Mouse (Mus musculus) CH12.LX (cell line): ENCODE data around the gene Mrps14. TPM values are rescaled to one million over a fixed set of nuclear protein-coding genes. Genes with fewer than 3 reads are reported as not detected.

Experiments used
- DNase-seq: peaks from one replicate; pipeline ENCODE4 v3.0.0-alpha.2; 2013; ENCODE audit errors: extremely low read depth
- H3K27ac ChIP-seq: 2 replicates; pipeline ENCODE4 v1.5.1; 2012; ENCODE audit warnings: low read depth, mild to moderate bottlenecking, control low read depth, moderate library complexity; ENCODE audit not compliant: insufficient read depth
- H3K27me3 ChIP-seq: replicated peaks from 2 replicates; pipeline ENCODE3; 2012; ENCODE audit warnings: inconsistent platforms
- H3K36me3 ChIP-seq, 2 experiments: replicated peaks in 1 of 2; 2 replicates each; pipeline versions ENCODE3 to v1.6.1; 2012; ENCODE audit warnings: inconsistent platforms in 1 of 2, low read length in 1 of 2, mild to moderate bottlenecking in 1 of 2, mixed read lengths in 1 of 2, moderate library complexity in 1 of 2; ENCODE audit not compliant: control insufficient read depth in 1 of 2, insufficient read depth in 1 of 2
- H3K4me1 ChIP-seq, 2 experiments: 2 replicates each; pipeline ENCODE4 v1.6.1; 2012; ENCODE audit warnings: inconsistent platforms in 1 of 2, moderate library complexity in 1 of 2; ENCODE audit not compliant: insufficient read depth in 2 of 2, control insufficient read depth in 1 of 2
- H3K4me2 ChIP-seq: 2 replicates; pipeline ENCODE4 v1.6.1; 2012; ENCODE audit warnings: low read depth, mild to moderate bottlenecking, control low read depth; ENCODE audit not compliant: poor library complexity, insufficient read depth, severe bottlenecking
- H3K4me3 ChIP-seq, 3 experiments: fragments of 150-350 bp in 1 of 3; sonication (generic) in 1 of 3; replicated peaks in 1 of 3; 2 replicates each; pipeline versions ENCODE3 to v1.5.1; 2011 to 2012; ENCODE audit warnings: low read depth in 2 of 3, low read length in 2 of 3, mild to moderate bottlenecking in 2 of 3, moderate library complexity in 2 of 3, control low read depth in 1 of 3, improper control_type of control experiment in 1 of 3, inconsistent platforms in 1 of 3, mixed read lengths in 1 of 3; ENCODE audit not compliant: poor library complexity in 1 of 3
- H3K79me2 ChIP-seq: replicated peaks from 2 replicates; pipeline ENCODE4 v1.6.1; 2012; ENCODE audit warnings: mild to moderate bottlenecking, moderate library complexity; ENCODE audit not compliant: control insufficient read depth, poor library complexity, insufficient read depth, severe bottlenecking; ENCODE audit errors: extremely low read depth
- H3K9ac ChIP-seq: 2 replicates; pipeline ENCODE4 v1.6.1; 2012; ENCODE audit warnings: low read depth, mild to moderate bottlenecking, control low read depth, moderate library complexity; ENCODE audit not compliant: insufficient read depth
- H3K9me3 ChIP-seq: replicated peaks from 2 replicates; pipeline ENCODE3; 2012; ENCODE audit warnings: low read length, inconsistent platforms, mixed read lengths
- BHLHE40 ChIP-seq: IDR thresholded peaks from 2 replicates; pipeline ENCODE4 v1.6.1; 2011; ENCODE audit warnings: mild to moderate bottlenecking, low read depth, low read length, improper control_type of control experiment
- CHD2 ChIP-seq: IDR thresholded peaks from 2 replicates; pipeline ENCODE4 v1.6.1; 2011; ENCODE audit warnings: low read length, improper control_type of control experiment
- CTCF ChIP-seq, 2 experiments: IDR thresholded peaks in 1 of 2; conservative IDR thresholded peaks in 1 of 2; 2 replicates each; pipeline ENCODE4 v1.5.1; 2011 to 2012; ENCODE audit warnings: low read depth in 2 of 2, low read length in 2 of 2, improper control_type of control experiment in 1 of 2, inconsistent platforms in 1 of 2, mild to moderate bottlenecking in 1 of 2, moderate library complexity in 1 of 2
- E2F4 ChIP-seq: IDR thresholded peaks from 2 replicates; pipeline ENCODE4 v1.6.1; 2011; ENCODE audit warnings: low read depth, low read length, improper control_type of control experiment; ENCODE audit not compliant: insufficient replicate concordance
- EP300 ChIP-seq: IDR thresholded peaks from 2 replicates; pipeline ENCODE4 v1.6.1; 2011; ENCODE audit warnings: low read length, improper control_type of control experiment
- ETS1 ChIP-seq: conservative IDR thresholded peaks from 2 replicates; pipeline ENCODE4 v1.6.1; 2012; ENCODE audit warnings: low read depth, mild to moderate bottlenecking, inconsistent platforms, low read length, improper control_type of control experiment, moderate library complexity
- GABPA ChIP-seq: IDR thresholded peaks from 2 replicates; pipeline ENCODE4 v1.6.1; 2012; ENCODE audit warnings: low read depth, low read length, improper control_type of control experiment, inconsistent platforms; ENCODE audit not compliant: insufficient replicate concordance
- JUN ChIP-seq: IDR thresholded peaks from 2 replicates; pipeline ENCODE4 v1.6.1; 2011; ENCODE audit warnings: low read depth, mild to moderate bottlenecking, low read length, improper control_type of control experiment, moderate library complexity; ENCODE audit not compliant: insufficient read depth
- KAT2A ChIP-seq: IDR thresholded peaks from 2 replicates; pipeline ENCODE4 v1.6.1; 2012; ENCODE audit warnings: low read length, improper control_type of control experiment, inconsistent platforms; ENCODE audit not compliant: insufficient replicate concordance
- MAFK ChIP-seq: IDR thresholded peaks from 2 replicates; pipeline ENCODE4 v1.6.1; 2011; ENCODE audit warnings: low read length, improper control_type of control experiment; ENCODE audit not compliant: insufficient replicate concordance
- MAX ChIP-seq: IDR thresholded peaks from 2 replicates; pipeline ENCODE4 v1.6.1; 2011; ENCODE audit warnings: low read length, improper control_type of control experiment
- MXI1 ChIP-seq: IDR thresholded peaks from 2 replicates; pipeline ENCODE4 v1.6.1; 2011; ENCODE audit warnings: mild to moderate bottlenecking, low read depth, low read length, improper control_type of control experiment
- NELFE ChIP-seq: IDR thresholded peaks from 2 replicates; pipeline ENCODE4 v1.6.1; 2011; ENCODE audit warnings: low read depth, low read length, improper control_type of control experiment
- NRF1 ChIP-seq: IDR thresholded peaks from 2 replicates; pipeline ENCODE4 v1.6.1; 2014; ENCODE audit warnings: low read depth, mild to moderate bottlenecking, inconsistent platforms, low read length, improper control_type of control experiment, moderate library complexity
- PAX5 ChIP-seq: IDR thresholded peaks from 2 replicates; pipeline ENCODE4 v1.6.1; 2012; ENCODE audit warnings: low read length, inconsistent platforms, mixed read lengths
- POLR2A ChIP-seq: IDR thresholded peaks from 2 replicates; pipeline ENCODE4 v1.6.1; 2011; ENCODE audit warnings: low read depth, mild to moderate bottlenecking, improper control_type of control experiment, low read length
- RCOR1 ChIP-seq: conservative IDR thresholded peaks from 2 replicates; pipeline ENCODE4 v1.6.1; 2012; ENCODE audit warnings: low read depth, mild to moderate bottlenecking, inconsistent platforms, low read length, improper control_type of control experiment
- SIN3A ChIP-seq: IDR thresholded peaks from 2 replicates; pipeline ENCODE4 v1.6.1; 2012; ENCODE audit warnings: low read length, improper control_type of control experiment, inconsistent platforms
- TBP ChIP-seq: conservative IDR thresholded peaks from 2 replicates; pipeline ENCODE4 v1.6.1; 2011; ENCODE audit warnings: low read depth, low read length, improper control_type of control experiment
- TCF12 ChIP-seq: IDR thresholded peaks from 2 replicates; pipeline ENCODE4 v1.6.1; 2014; ENCODE audit warnings: low read depth, mild to moderate bottlenecking, inconsistent platforms, low read length, improper control_type of control experiment
- ZC3H11A ChIP-seq: IDR thresholded peaks from 2 replicates; pipeline ENCODE4 v1.6.1; 2012; ENCODE audit warnings: low read depth, mild to moderate bottlenecking, inconsistent platforms, low read length, improper control_type of control experiment
- ZNF384 ChIP-seq: IDR thresholded peaks from 2 replicates; pipeline ENCODE4 v1.6.1; 2012; ENCODE audit warnings: low read depth, low read length, improper control_type of control experiment, inconsistent platforms
- dilution Hi-C: fragments of 300-500 bp; cut with MboI; formaldehyde crosslinking; loops from 2 replicates; pipeline ENCODE4 v1.14.3; 2020; ENCODE audit warnings: low sequenced_read_pairs; ENCODE audit not compliant: extremely low pct_unique_long_range_greater_than_20kb, extremely low pct_ligation_motif_present
- in situ Hi-C: fragments of 300-500 bp; cut with MboI; formaldehyde crosslinking; loops from 3 replicates; pipeline ENCODE4 v1.14.3; 2019; ENCODE audit warnings: low sequenced_read_pairs, low pct_ligation_motif_present, low pct_unique_long_range_greater_than_20kb, mixed read lengths
- polyA plus RNA-seq: library from polyadenylated mRNA; unstranded; fragments of >175 nt; gene quantifications from 2 replicates; pipeline ENCODE4 v1.2.1, GENCODE M21; 2012; ENCODE audit warnings: low read depth; ENCODE audit not compliant: insufficient read length
- total RNA-seq, 2 experiments: library from RNA; depleted of rRNA; stranded (reverse); fragments of 300-350 nt in 1 of 2; fragments of >200 nt in 1 of 2; gene quantifications; 2 replicates each; pipeline ENCODE4 v1.2.3; 2012 to 2014

Gene Mrps14
- total and polyA plus RNA-seq, 3 experiments, result 103 to 142 (median 106) TPM

GRCm38 (mm10) chr1:160212703-160213669 lies 18.0 kb downstream of the Mrps14 start, which contains the start of gene Cacybp (continued):
- TF ChIP-seq RCOR1 (0 out of 2 replicates have a peak, but pooled peaks have one; percentile 57), ZNF384 (no peak), MAX (no peak; the same call in 1 of the 2 replicates), ETS1 (no peak; the same call in 1 of the 2 replicates), CHD2 (peak; percentile 98), JUN (no peak), NRF1 (peak; percentile 95), CTCF (conservative IDR thresholded peaks at IDR 0.05 in 1 of 2, IDR thresholded peaks at IDR 0.05 in 1 of 2; ENCODE audit: low read depth in 2 of 2, low read length in 2 of 2) (peak; percentile 25 to 78; a peak in 2 of 4 replicates), GABPA (no peak; the same call in 1 of the 2 replicates), TCF12 (peak; percentile 83), KAT2A (peak; percentile 85; the same call in 1 of the 2 replicates), POLR2A (peak; percentile 86), ZC3H11A (no peak), NELFE (peak; percentile 39), BHLHE40 (peak; percentile 94), SIN3A (peak; percentile 63), MXI1 (no peak; the same call in none of the 2 replicates), MAFK (no peak), PAX5 (no peak), E2F4 (no peak), TBP (peak; percentile 77; the same call in 1 of the 2 replicates)

GRCm38 (mm10) chr1:160214171-160214570 lies 19.2 kb downstream of the Mrps14 start:
- dilution Hi-C loops, result no loop called here
- in situ Hi-C loops, result loop anchor here (25.0 kb wide), 1 partner anchor 523 kb away; no protein-coding TSS in a partner anchor
- Histone ChIP-seq H3K27me3 (no peaks in the 10 kb centered on the region), H3K36me3 (peaks cover 0 to 2% of the 10 kb centered on the region in 2 experiments), H3K4me2 (no peak overlapping the region), H3K4me1 (peaks cover 0 to 13% of the 10 kb centered on the region in 2 experiments; a peak in 3 of 4 replicates), H3K4me3 (no peak overlapping the region)
- no peak for DNase-seq
- no peak for TF ChIP-seq EP300
- TF ChIP-seq, all 38 proteins: peak for 0
- H3K27ac ChIP-seq, result no peak overlapping the region
- H3K9me3 ChIP-seq, result no peaks in the 10 kb centered on the region
- no peak overlapping the region for H3K9ac ChIP-seq
- peaks cover 30% of the 10 kb centered on the region for H3K79me2 ChIP-seq
